Mouse (Mus musculus): Measurements from ENCODE around the gene Casq2.
"Not testable (repeated sequence)": the region's sequence is repeated elsewhere in the genome, so short reads cannot be mapped to it uniquely, and the experiment has no call there.

Gene Casq2

GRCm38 (mm10) chr3:102135389-102136113, 49.3 kb downstream of the Casq2 start:
- DNase-seq (ENCODE audit: low read depth) = no peak

GRCm38 (mm10) chr3:102137158-102137557, 50.9 kb downstream of the Casq2 start:
- DNase-seq (ENCODE audit: low read depth) = no peak

- no peak for DNase-seq (ENCODE audit: low read depth)
These were observed 52.7 kb downstream of the Casq2 start for GRCm38 (mm10) chr3:102138899-102139298.

GRCm38 (mm10) chr3:102140606-102141005, 54.4 kb downstream of the Casq2 start:
- DNase-seq (ENCODE audit: low read depth) = no peak

- no peak for DNase-seq (ENCODE audit: low read depth)
These were observed 55.2 kb downstream of the Casq2 start for GRCm38 (mm10) chr3:102141451-102141850.

- DNase-seq (ENCODE audit: low read depth) = no peak
These were observed 55.7 kb downstream of the Casq2 start for GRCm38 (mm10) chr3:102141893-102142292.

GRCm38 (mm10) chr3:102142947-102143346, 56.7 kb downstream of the Casq2 start:
- no peak for DNase-seq (ENCODE audit: low read depth)

- DNase-seq (ENCODE audit: low read depth) = no peak
These were observed 57.3 kb downstream of the Casq2 start for GRCm38 (mm10) chr3:102143536-102143935.

GRCm38 (mm10) chr3:102144401-102144800, 58.2 kb downstream of the Casq2 start:
- DNase-seq (ENCODE audit: low read depth) = no peak

GRCm38 (mm10) chr3:102145645-102146386, 59.6 kb downstream of the Casq2 start:
- no peak for DNase-seq (ENCODE audit: low read depth)

GRCm38 (mm10) chr3:102146428-102146827, 60.2 kb downstream of the Casq2 start:
- no peak for DNase-seq (ENCODE audit: low read depth)

GRCm38 (mm10) chr3:102147189-102147588, 61.0 kb downstream of the Casq2 start:
- DNase-seq (ENCODE audit: low read depth) = no peak

GRCm38 (mm10) chr3:102149941-102150340, 63.7 kb downstream of the Casq2 start:
- DNase-seq (ENCODE audit: low read depth) = no peak

- no peak for DNase-seq (ENCODE audit: low read depth)
These were observed 65.6 kb downstream of the Casq2 start for GRCm38 (mm10) chr3:102151850-102152249.

- DNase-seq (ENCODE audit: low read depth) = no peak
These were observed 66.3 kb downstream of the Casq2 start for GRCm38 (mm10) chr3:102152471-102152870.

GRCm38 (mm10) chr3:102152872-102153271, 66.7 kb downstream of the Casq2 start:
- DNase-seq (ENCODE audit: low read depth) = no peak

- no peak for DNase-seq (ENCODE audit: low read depth)
These were observed 67.9 kb downstream of the Casq2 start for GRCm38 (mm10) chr3:102154107-102154506.

- DNase-seq (ENCODE audit: low read depth) = no peak
These were observed 70.5 kb downstream of the Casq2 start for GRCm38 (mm10) chr3:102156737-102157136.

- DNase-seq (ENCODE audit: low read depth) = no peak
These were observed 71.4 kb downstream of the Casq2 start for GRCm38 (mm10) chr3:102157652-102158051.

GRCm38 (mm10) chr3:102158759-102159422, 72.7 kb downstream of the Casq2 start:
- no peak for DNase-seq (ENCODE audit: low read depth)

- DNase-seq (ENCODE audit: low read depth) = no peak
These were observed 73.5 kb downstream of the Casq2 start for GRCm38 (mm10) chr3:102159423-102160325.

GRCm38 (mm10) chr3:102163861-102164260, 77.6 kb downstream of the Casq2 start:
- not testable (repeated sequence) for DNase-seq (ENCODE audit: low read depth)

Measured in c-Kit-positive CD71-negative TER-119-negative erythroid progenitor cells, embryonic 14.5 days (primary cell).